Mouse (Mus musculus): ENCODE measurements at regions not wholly inside any gene's neighbourhood (a gene's known extent, or its start where the extent isn't known, plus 50 kb on each side); places are given as distances from the start of the nearest gene placed in this dataset.
A peak's percentile ranks its signal among the peaks of the same experiment; 100 is the strongest.
"Not testable (repeated sequence)": the region's sequence is repeated elsewhere in the genome, so short reads cannot be mapped to it uniquely, and the experiment has no call there.

- DNase-seq (ENCODE audit: low spot score in 2 of 2): no peak
These were observed 286.0 kb upstream of the Pcdh17 start for GRCm38 (mm10) chr14:84157412-84157811.

GRCm38 (mm10) chr14:84175446-84175845, 267.9 kb upstream of the Pcdh17 start:
- peak; percentile 29 to 36 for DNase-seq (ENCODE audit: low spot score in 2 of 2)

GRCm38 (mm10) chr14:84210949-84211348, 232.4 kb upstream of the Pcdh17 start:
- no peak for DNase-seq (ENCODE audit: low spot score in 2 of 2)

- no peak for DNase-seq (ENCODE audit: low spot score in 2 of 2)
These were observed 220.4 kb upstream of the Pcdh17 start for GRCm38 (mm10) chr14:84222996-84223395.

- DNase-seq (ENCODE audit: low spot score in 2 of 2): no peak
These were observed 219.4 kb upstream of the Pcdh17 start for GRCm38 (mm10) chr14:84223924-84224323.

GRCm38 (mm10) chr14:84248006-84248405, 195.4 kb upstream of the Pcdh17 start:
- DNase-seq (ENCODE audit: low spot score in 2 of 2): not testable (repeated sequence)

- DNase-seq (ENCODE audit: low spot score in 2 of 2): no peak
These were observed 190.8 kb upstream of the Pcdh17 start for GRCm38 (mm10) chr14:84252583-84252982.

- DNase-seq (ENCODE audit: low spot score in 2 of 2): peak; percentile 31 to 40
These were observed 185.7 kb upstream of the Pcdh17 start for GRCm38 (mm10) chr14:84257671-84258070.

- peak in 1 of 2 experiments; percentile 4 for DNase-seq (ENCODE audit: low spot score in 2 of 2)
These were observed 184.7 kb upstream of the Pcdh17 start for GRCm38 (mm10) chr14:84258633-84259032.

GRCm38 (mm10) chr14:84263936-84264335, 179.4 kb upstream of the Pcdh17 start:
- no peak for DNase-seq (ENCODE audit: low spot score in 2 of 2)

GRCm38 (mm10) chr14:84266217-84266616, 177.1 kb upstream of the Pcdh17 start:
- DNase-seq (ENCODE audit: low spot score in 2 of 2): no peak

- no peak for DNase-seq (ENCODE audit: low spot score in 2 of 2)
These were observed 159.7 kb upstream of the Pcdh17 start for GRCm38 (mm10) chr14:84283440-84284203.

GRCm38 (mm10) chr14:84320738-84321137, 122.6 kb upstream of the Pcdh17 start:
- no peak for DNase-seq (ENCODE audit: low spot score in 2 of 2)

GRCm38 (mm10) chr14:84339604-84340003, 103.8 kb upstream of the Pcdh17 start:
- DNase-seq (ENCODE audit: low spot score in 2 of 2): no peak
